Mouse (Mus musculus): ENCODE results near the gene Adamts12. TPM values are rescaled to one million over a fixed set of nuclear protein-coding genes. Genes with fewer than 3 reads are reported as not detected.
A peak's percentile ranks its signal among the peaks of the same experiment; 100 is the strongest.

The Adamts12 gene
- polyA plus RNA-seq, 2 experiments: 8.7 to 10.6 TPM

DNA sequence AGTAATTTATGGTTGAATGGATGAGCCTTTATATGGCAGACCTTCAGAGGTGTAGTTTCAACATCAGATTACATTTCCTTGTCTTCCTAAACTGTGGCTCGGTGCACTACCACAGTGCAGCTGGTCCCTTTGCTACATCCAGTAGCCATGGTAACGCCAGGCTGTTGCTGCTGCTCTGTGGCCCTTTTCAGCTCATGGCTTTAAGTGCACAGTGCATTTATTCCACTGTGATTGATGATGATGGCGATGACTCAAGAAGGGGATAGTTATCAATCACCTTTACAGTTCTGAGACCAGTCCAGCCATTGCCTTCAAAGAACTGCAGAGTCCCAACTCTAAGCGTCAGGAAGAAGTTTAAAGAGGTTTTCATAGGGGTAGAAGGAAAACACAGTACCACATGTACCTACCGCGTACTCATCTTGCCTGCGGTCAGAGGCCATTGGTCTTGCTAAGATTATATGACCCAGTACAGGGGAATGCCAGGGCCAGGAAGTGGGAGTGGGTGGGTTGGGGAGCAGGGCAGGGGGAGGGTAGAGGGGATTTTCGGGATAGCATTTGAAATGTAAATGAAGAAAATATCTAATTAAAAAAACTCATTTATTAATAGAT, 18.5 kb downstream of the Adamts12 start:
- no peak for DNase-seq (ENCODE audit: low spot score)

DNA sequence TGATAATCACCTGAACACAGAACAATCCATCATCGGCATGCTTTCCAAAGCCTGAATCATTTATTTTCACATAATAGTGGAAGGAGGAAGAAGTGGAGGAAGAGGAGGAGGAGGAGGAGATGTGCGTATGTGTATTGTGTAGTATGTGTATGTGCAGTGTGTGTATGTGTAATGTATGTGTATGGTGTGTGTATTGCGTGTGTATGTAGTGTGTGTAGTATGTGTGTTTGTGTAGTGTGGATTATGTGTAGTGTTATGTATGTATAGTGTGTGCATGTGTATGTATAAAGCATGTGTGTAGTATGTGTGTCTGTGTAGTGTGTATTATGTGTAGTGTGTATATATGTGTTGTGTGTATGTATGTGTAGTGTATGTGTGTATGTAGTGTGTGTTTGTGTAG, 19.1 kb downstream of the Adamts12 start:
- no peak overlapping the region for H3K9ac ChIP-seq (ENCODE audit: low read depth, low read length, severe bottlenecking)
- no peak for TF ChIP-seq POLR2A (IDR thresholded peaks at IDR 0.05; ENCODE audit: borderline replicate concordance, extremely low read depth, insufficient read depth, insufficient read length)
- no peak overlapping the region for H3K27ac ChIP-seq (replicated peaks; ENCODE audit: low read depth, low read length)

More for the DNA sequence above, 18.5 kb downstream of the Adamts12 start:
- Histone ChIP-seq H3K9me3 (ENCODE audit: control insufficient read depth, low read length) (no peaks in the 10 kb centered on the region), H3K4me2 (replicated peaks; ENCODE audit: low read depth, low read length, severe bottlenecking) (no peak overlapping the region), H3K36me3 (ENCODE audit: control insufficient read depth, insufficient read depth, low read length) (no peaks in the 10 kb centered on the region), H3K4me1 (ENCODE audit: control insufficient read depth, insufficient read depth, low read length) (peaks cover 20% of the 10 kb centered on the region), H3K4me3 (replicated peaks; ENCODE audit: low read length) (no peak overlapping the region), H3K27ac (replicated peaks; ENCODE audit: low read depth, low read length) (no peak overlapping the region), H3K9ac (ENCODE audit: low read depth, low read length, severe bottlenecking) (no peak overlapping the region), H3K27me3 (ENCODE audit: control insufficient read depth, insufficient read depth, low read length) (no peaks in the 10 kb centered on the region)
- WGBS: 61% methylated on average over 8 of the region's 8 CpGs
- no peak for TF ChIP-seq POLR2A (IDR thresholded peaks at IDR 0.05; ENCODE audit: borderline replicate concordance, extremely low read depth, insufficient read depth, insufficient read length)
- peak; percentile 57; the same call in 1 of the 2 replicates for ATAC-seq (ENCODE audit: low FRiP score, low read depth)

DNA sequence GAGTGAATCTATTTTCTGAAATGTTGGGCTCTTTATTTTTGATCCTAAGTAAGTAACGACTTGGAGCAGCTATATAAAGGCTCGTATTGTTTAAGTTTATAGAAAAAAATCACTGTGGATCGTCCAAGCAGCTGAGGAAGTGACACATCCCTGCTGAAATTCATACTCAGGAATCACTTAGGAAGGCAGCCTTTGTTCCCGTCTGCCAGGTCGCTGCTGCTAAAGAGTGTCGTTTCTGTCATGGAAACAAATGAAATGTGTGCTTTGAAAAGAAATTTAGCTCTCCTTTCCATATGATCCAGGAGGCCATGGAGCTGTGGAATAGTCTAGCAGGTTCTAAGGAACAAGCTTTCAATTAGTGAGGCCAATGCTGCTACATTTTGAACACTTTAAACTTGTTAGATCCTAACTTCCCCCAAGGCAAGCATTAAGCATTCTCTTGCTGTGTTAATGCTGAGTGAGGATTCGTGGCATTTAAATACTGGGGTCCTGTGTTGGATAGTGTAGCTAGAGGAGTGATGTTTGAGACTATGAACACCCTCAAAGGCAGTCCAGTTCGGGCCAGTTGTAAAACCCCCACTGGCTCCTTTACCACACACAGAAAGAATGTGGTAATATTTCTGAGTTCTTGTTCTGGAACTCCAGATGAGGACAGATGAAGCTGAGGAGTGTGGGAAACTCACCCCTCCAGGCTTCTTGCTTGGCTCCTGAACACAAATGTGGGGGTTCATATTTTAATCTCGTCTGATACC, 19.8 kb downstream of the Adamts12 start:
- peaks cover 16% of the 10 kb centered on the region for H3K4me1 ChIP-seq (ENCODE audit: control insufficient read depth, insufficient read depth, low read length)
- peak overlapping the region; percentile 58 for H3K27ac ChIP-seq (replicated peaks; ENCODE audit: low read depth, low read length)
- no peak for DNase-seq (ENCODE audit: low spot score)

More for the DNA sequence above, 19.1 kb downstream of the Adamts12 start:
- H3K4me2 ChIP-seq (replicated peaks; ENCODE audit: low read depth, low read length, severe bottlenecking): no peak overlapping the region
- no peak overlapping the region for H3K4me3 ChIP-seq (replicated peaks; ENCODE audit: low read length)
- H3K27me3 ChIP-seq (ENCODE audit: control insufficient read depth, insufficient read depth, low read length): no peaks in the 10 kb centered on the region
- ATAC-seq (ENCODE audit: low FRiP score, low read depth): no peak
- peaks cover 16% of the 10 kb centered on the region for H3K4me1 ChIP-seq (ENCODE audit: control insufficient read depth, insufficient read depth, low read length)
- H3K36me3 ChIP-seq (ENCODE audit: control insufficient read depth, insufficient read depth, low read length): no peaks in the 10 kb centered on the region
- H3K9me3 ChIP-seq (ENCODE audit: control insufficient read depth, low read length): no peaks in the 10 kb centered on the region
- 96% methylated on average over 3 of the region's 3 CpGs for WGBS
- DNase-seq (ENCODE audit: low spot score): no peak

DNA sequence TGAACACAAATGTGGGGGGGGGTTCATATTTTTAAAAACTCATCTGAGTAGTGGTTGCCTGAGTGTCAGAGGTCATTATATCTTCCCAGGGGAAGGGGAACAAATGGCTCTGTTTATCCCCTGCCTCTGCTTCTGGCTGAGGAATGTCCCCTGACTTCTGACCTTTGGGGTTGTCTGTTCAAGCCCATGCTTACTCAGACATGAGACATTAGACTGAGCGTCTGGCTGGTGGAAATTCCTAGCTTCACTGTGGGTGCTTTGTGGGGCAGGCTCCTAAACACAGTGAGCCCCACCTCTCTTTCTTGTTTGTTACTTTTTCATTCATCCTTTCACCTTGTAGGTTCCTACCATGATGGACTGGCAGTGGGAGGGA, 20.4 kb downstream of the Adamts12 start:
- H3K27ac ChIP-seq (replicated peaks; ENCODE audit: low read depth, low read length): no peak overlapping the region
- 24% methylated on average over 1 of the region's 1 CpGs for WGBS
- no peaks in the 10 kb centered on the region for H3K36me3 ChIP-seq (ENCODE audit: control insufficient read depth, insufficient read depth, low read length)
- H3K9ac ChIP-seq (ENCODE audit: low read depth, low read length, severe bottlenecking): no peak overlapping the region
- H3K27me3 ChIP-seq (ENCODE audit: control insufficient read depth, insufficient read depth, low read length): no peaks in the 10 kb centered on the region
- peaks cover 16% of the 10 kb centered on the region for H3K4me1 ChIP-seq (ENCODE audit: control insufficient read depth, insufficient read depth, low read length)
- no peak for DNase-seq (ENCODE audit: low spot score)
- no peak for ATAC-seq (ENCODE audit: low FRiP score, low read depth)
- TF ChIP-seq POLR2A (IDR thresholded peaks at IDR 0.05; ENCODE audit: borderline replicate concordance, extremely low read depth, insufficient read depth, insufficient read length): no peak
- H3K4me3 ChIP-seq (replicated peaks; ENCODE audit: low read length): no peak overlapping the region
- no peak overlapping the region for H3K4me2 ChIP-seq (replicated peaks; ENCODE audit: low read depth, low read length, severe bottlenecking)
- H3K9me3 ChIP-seq (ENCODE audit: control insufficient read depth, low read length): no peaks in the 10 kb centered on the region

More for the DNA sequence above, 19.8 kb downstream of the Adamts12 start:
- no peaks in the 10 kb centered on the region for H3K36me3 ChIP-seq (ENCODE audit: control insufficient read depth, insufficient read depth, low read length)
- no peak overlapping the region for H3K4me2 ChIP-seq (replicated peaks; ENCODE audit: low read depth, low read length, severe bottlenecking)
- ATAC-seq (ENCODE audit: low FRiP score, low read depth): 0 out of 2 replicates have a peak, but pooled peaks have one; percentile 30
- 24% methylated on average over 9 of the region's 9 CpGs for WGBS
- H3K27me3 ChIP-seq (ENCODE audit: control insufficient read depth, insufficient read depth, low read length): no peaks in the 10 kb centered on the region
- H3K4me3 ChIP-seq (replicated peaks; ENCODE audit: low read length): no peak overlapping the region
- TF ChIP-seq POLR2A (IDR thresholded peaks at IDR 0.05; ENCODE audit: borderline replicate concordance, extremely low read depth, insufficient read depth, insufficient read length): no peak
- no peaks in the 10 kb centered on the region for H3K9me3 ChIP-seq (ENCODE audit: control insufficient read depth, low read length)
- H3K9ac ChIP-seq (ENCODE audit: low read depth, low read length, severe bottlenecking): no peak overlapping the region

DNA sequence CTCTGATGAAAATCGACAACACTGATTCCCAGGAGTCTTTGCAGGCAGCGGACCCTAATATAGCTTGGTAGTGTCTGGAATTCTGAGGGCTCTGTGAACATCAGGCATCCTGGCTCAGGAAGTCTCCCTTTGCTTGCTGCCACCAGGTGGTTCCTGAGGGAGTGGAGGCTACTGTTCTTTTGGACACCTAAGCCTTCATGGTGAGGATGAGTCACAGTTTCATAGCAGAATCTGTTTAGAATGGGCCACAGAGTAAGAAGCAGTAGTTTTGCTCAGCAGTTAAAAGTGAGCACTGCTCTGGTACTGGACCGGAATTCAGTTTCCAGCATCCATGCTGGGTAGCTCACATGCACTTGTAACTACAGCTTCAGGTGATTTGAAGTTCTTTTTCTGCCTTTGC, 24.9 kb downstream of the Adamts12 start:
- DNase-seq (ENCODE audit: low spot score): no peak
- Histone ChIP-seq H3K36me3 (ENCODE audit: control insufficient read depth, insufficient read depth, low read length) (no peaks in the 10 kb centered on the region), H3K9me3 (ENCODE audit: control insufficient read depth, low read length) (no peaks in the 10 kb centered on the region), H3K4me1 (ENCODE audit: control insufficient read depth, insufficient read depth, low read length) (peaks cover 8% of the 10 kb centered on the region), H3K4me2 (replicated peaks; ENCODE audit: low read depth, low read length, severe bottlenecking) (no peak overlapping the region), H3K27ac (replicated peaks; ENCODE audit: low read depth, low read length) (no peak overlapping the region), H3K4me3 (replicated peaks; ENCODE audit: low read length) (no peak overlapping the region), H3K27me3 (ENCODE audit: control insufficient read depth, insufficient read depth, low read length) (no peaks in the 10 kb centered on the region), H3K9ac (ENCODE audit: low read depth, low read length, severe bottlenecking) (no peak overlapping the region)
- 80% methylated on average over 3 of the region's 3 CpGs for WGBS
- no peak for ATAC-seq (ENCODE audit: low FRiP score, low read depth)
- TF ChIP-seq POLR2A (IDR thresholded peaks at IDR 0.05; ENCODE audit: borderline replicate concordance, extremely low read depth, insufficient read depth, insufficient read length): no peak

Data from limb, embryonic 14.5 days (tissue).